Mouse (Mus musculus): ENCODE data around the gene Suv39h1. TPM values are rescaled to one million over a fixed set of nuclear protein-coding genes. Genes with fewer than 3 reads are reported as not detected.

Suv39h1 gene
- polyA plus RNA-seq, 1 experiment from 2014 or later = 63.6 TPM

DNA sequence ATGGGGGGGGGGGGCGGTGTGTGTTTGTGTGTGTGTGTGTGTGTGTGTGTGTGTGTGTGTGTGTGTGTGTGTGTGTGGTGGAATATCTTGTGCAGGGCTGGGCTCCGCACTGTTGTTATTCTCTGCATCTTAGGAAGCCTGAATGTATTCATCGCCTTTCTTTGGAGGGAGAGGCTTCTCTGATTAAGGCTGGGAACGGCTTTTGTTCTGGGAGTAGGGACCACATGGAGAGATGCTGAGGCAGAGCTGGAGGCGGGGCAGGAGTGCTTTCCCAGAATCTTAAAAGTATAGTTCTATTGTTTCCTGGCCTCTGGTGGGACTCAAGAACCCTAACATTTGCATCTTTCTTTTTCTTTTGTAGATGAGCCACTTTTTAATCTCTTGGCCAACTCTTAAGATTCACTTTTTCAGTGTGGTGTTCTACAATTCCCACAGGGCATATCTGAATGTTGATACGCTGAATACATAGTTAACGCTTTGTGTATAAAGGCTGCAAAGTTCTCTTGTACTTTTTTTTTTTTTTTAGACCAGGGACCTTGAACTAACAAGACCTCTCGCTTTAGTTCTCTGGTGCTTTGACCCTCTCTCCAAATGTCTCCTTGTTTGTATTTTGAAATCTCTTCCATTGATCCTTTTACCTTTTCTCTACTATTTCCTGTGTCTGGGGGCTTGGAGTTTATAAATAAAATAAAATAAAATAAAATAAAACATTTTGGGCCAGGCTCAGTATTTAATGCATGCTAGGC, 60.8 kb downstream of the Suv39h1 start:
- no peak overlapping the region for H3K4me2 ChIP-seq (ENCODE audit: low read depth, low read length)
- no peak overlapping the region for H3K9ac ChIP-seq (ENCODE audit: low read length)
- H3K4me3 ChIP-seq (ENCODE audit: low read length) = no peak overlapping the region
- H3K4me1 ChIP-seq (replicated peaks; ENCODE audit: control insufficient read depth, insufficient read depth, low read length) = no peaks in the 10 kb centered on the region
- WGBS = 43% methylated on average over 8 of the region's 8 CpGs
- no peak overlapping the region for H3K27ac ChIP-seq (ENCODE audit: low read length)
- ATAC-seq (ENCODE audit: low read depth) = no peak
- no peaks in the 10 kb centered on the region for H3K27me3 ChIP-seq (ENCODE audit: control insufficient read depth, insufficient read depth, low read depth, low read length)
- no peaks in the 10 kb centered on the region for H3K36me3 ChIP-seq (ENCODE audit: control insufficient read depth, insufficient read depth, low read length)
- no peaks in the 10 kb centered on the region for H3K9me3 ChIP-seq (ENCODE audit: control insufficient read depth, low read length)

DNA sequence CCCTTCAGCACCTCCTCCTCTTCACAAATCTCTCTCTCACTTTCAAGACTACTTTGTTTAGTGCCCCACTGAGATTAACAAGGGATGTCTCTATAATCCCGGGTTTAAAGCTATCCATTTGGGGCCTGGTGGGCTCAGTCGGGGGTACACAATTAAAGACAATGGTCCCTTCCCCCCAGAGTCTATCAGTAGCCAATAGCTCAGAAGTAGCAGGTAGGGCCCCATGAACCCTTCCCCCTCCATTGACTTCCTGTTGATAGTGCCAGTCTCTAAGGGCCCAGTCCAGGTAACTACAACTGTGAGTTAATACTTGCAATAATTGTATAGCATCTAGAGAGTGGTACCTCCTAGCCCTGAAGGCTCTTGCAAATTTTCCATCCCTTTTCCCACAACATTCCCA, 61.4 kb downstream of the Suv39h1 start:
- Histone ChIP-seq H3K36me3 (ENCODE audit: control insufficient read depth, insufficient read depth, low read length) (no peaks in the 10 kb centered on the region), H3K27me3 (ENCODE audit: control insufficient read depth, insufficient read depth, low read depth, low read length) (no peaks in the 10 kb centered on the region), H3K27ac (ENCODE audit: low read length) (no peak overlapping the region), H3K4me3 (ENCODE audit: low read length) (no peak overlapping the region), H3K9me3 (ENCODE audit: control insufficient read depth, low read length) (no peaks in the 10 kb centered on the region), H3K4me1 (replicated peaks; ENCODE audit: control insufficient read depth, insufficient read depth, low read length) (no peaks in the 10 kb centered on the region), H3K9ac (ENCODE audit: low read length) (no peak overlapping the region), H3K4me2 (ENCODE audit: low read depth, low read length) (no peak overlapping the region)
- 21% methylated on average over 2 of the region's 2 CpGs for WGBS
- no peak for ATAC-seq (ENCODE audit: low read depth)

Other genes with a start within 250 kb of the Suv39h1 start
- 33.8 and 36.7 TPM in 2 replicates for gene Otud5, start 233.4 kb downstream of the Suv39h1 start, polyA plus RNA-seq (2015; fragmentation: Nextera tagmentation; extraction: Ambion mirVana)
- gene Pim2, start 196.5 kb downstream of the Suv39h1 start, polyA plus RNA-seq (2015; fragmentation: Nextera tagmentation; extraction: Ambion mirVana) = 11.4 and 15.0 TPM in 2 replicates
- 40.9 and 42.7 TPM in 2 replicates for gene Slc35a2, start 190.7 kb downstream of the Suv39h1 start, polyA plus RNA-seq (2015; fragmentation: Nextera tagmentation; extraction: Ambion mirVana)
- 106 and 119 TPM in 2 replicates for gene Pqbp1, start 175.5 kb downstream of the Suv39h1 start, polyA plus RNA-seq (2015; fragmentation: Nextera tagmentation; extraction: Ambion mirVana)
- gene Timm17b, start 175.4 kb downstream of the Suv39h1 start, polyA plus RNA-seq (2015; fragmentation: Nextera tagmentation; extraction: Ambion mirVana) = 156 and 157 TPM in 2 replicates
- not detected in 2 replicates for gene Gm10491, start 166.9 kb downstream of the Suv39h1 start, polyA plus RNA-seq (2015; fragmentation: Nextera tagmentation; extraction: Ambion mirVana)
- gene Gm10490, start 165.2 kb downstream of the Suv39h1 start, polyA plus RNA-seq (2015; fragmentation: Nextera tagmentation; extraction: Ambion mirVana) = not detected in 2 replicates
- gene Pcsk1n, start 154.9 kb downstream of the Suv39h1 start, polyA plus RNA-seq (2015; fragmentation: Nextera tagmentation; extraction: Ambion mirVana) = 0.94 and 1.3 TPM in 2 replicates
- not detected in 2 replicates for gene Eras, start 146.2 kb downstream of the Suv39h1 start, polyA plus RNA-seq (2015; fragmentation: Nextera tagmentation; extraction: Ambion mirVana)
- gene Hdac6, start 126.9 kb downstream of the Suv39h1 start, polyA plus RNA-seq (2015; fragmentation: Nextera tagmentation; extraction: Ambion mirVana) = 25.0 and 26.5 TPM in 2 replicates
- 1.1 and 2.8 TPM in 2 replicates for gene Gata1, start 96.7 kb downstream of the Suv39h1 start, polyA plus RNA-seq (2015; fragmentation: Nextera tagmentation; extraction: Ambion mirVana)
- not detected in 2 replicates for gene Glod5, start 56.3 kb downstream of the Suv39h1 start, polyA plus RNA-seq (2015; fragmentation: Nextera tagmentation; extraction: Ambion mirVana)
- gene Was, start 15.7 kb upstream of the Suv39h1 start, polyA plus RNA-seq (2015; fragmentation: Nextera tagmentation; extraction: Ambion mirVana) = 0.70 and 0.79 TPM in 2 replicates
- gene Wdr13, start 58.1 kb upstream of the Suv39h1 start, polyA plus RNA-seq (2015; fragmentation: Nextera tagmentation; extraction: Ambion mirVana) = 25.4 and 26.0 TPM in 2 replicates
- gene Rbm3, start 71.1 kb upstream of the Suv39h1 start, polyA plus RNA-seq (2015; fragmentation: Nextera tagmentation; extraction: Ambion mirVana) = 464 and 486 TPM in 2 replicates
- 13.0 and 14.2 TPM in 2 replicates for gene Tbc1d25, start 101.4 kb upstream of the Suv39h1 start, polyA plus RNA-seq (2015; fragmentation: Nextera tagmentation; extraction: Ambion mirVana)
- gene Ebp, start 118.8 kb upstream of the Suv39h1 start, polyA plus RNA-seq (2015; fragmentation: Nextera tagmentation; extraction: Ambion mirVana) = 40.8 and 41.9 TPM in 2 replicates
- gene Porcn, start 131.8 kb upstream of the Suv39h1 start, polyA plus RNA-seq (2015; fragmentation: Nextera tagmentation; extraction: Ambion mirVana) = 12.9 and 14.4 TPM in 2 replicates
- 48.9 and 53.2 TPM in 2 replicates for gene Ftsj1, start 177.6 kb upstream of the Suv39h1 start, polyA plus RNA-seq (2015; fragmentation: Nextera tagmentation; extraction: Ambion mirVana)
- gene Slc38a5, start 196.4 kb upstream of the Suv39h1 start, polyA plus RNA-seq (2015; fragmentation: Nextera tagmentation; extraction: Ambion mirVana) = 101 and 104 TPM in 2 replicates

Measured in lung, embryonic 16.5 days (tissue).